Mouse (Mus musculus) lung, adult 2 months (tissue): Measurements from ENCODE around the gene Pex11b. TPM values are rescaled to one million over a fixed set of nuclear protein-coding genes. Genes with fewer than 3 reads are reported as not detected.

Source experiments
- DNase-seq: peaks from one replicate; pipeline ENCODE4 v3.0.0; 2022
- H3K4me1 ChIP-seq: fragments of 200-500 bp; 2 replicates; pipeline ENCODE4 v1.6.1; 2011; ENCODE audit warnings: low read length; ENCODE audit not compliant: control insufficient read depth, insufficient read depth
- H3K4me3 ChIP-seq: fragments of 200-500 bp; replicated peaks from 2 replicates; pipeline ENCODE3; 2011; ENCODE audit warnings: low read depth, mild to moderate bottlenecking, control low read depth, low read length; ENCODE audit errors: extremely low read depth
- CTCF ChIP-seq: fragments of 200-500 bp; IDR thresholded peaks from 2 replicates; pipeline ENCODE4 v1.5.1; 2011; ENCODE audit warnings: mild to moderate bottlenecking, low read length, control low read depth; ENCODE audit not compliant: insufficient read depth
- POLR2A ChIP-seq: fragments of 200-500 bp; IDR thresholded peaks from 2 replicates; pipeline ENCODE4 v1.6.1; 2011; ENCODE audit warnings: low read depth, mild to moderate bottlenecking, control low read depth, low read length, borderline replicate concordance; ENCODE audit errors: extremely low read depth
- WGBS: fragments of 180-500 bp; shearing (Covaris S2); methylation state at CpG from one replicate; pipeline ENCODE4 v1.1.7; 2018; 5-methylcytosine and 5-hydroxymethylcytosine counted together
- polyA plus RNA-seq: library from polyadenylated mRNA; depleted of rRNA; stranded (reverse); fragments of >200 nt; gene quantifications from 2 replicates; pipeline ENCODE4 v1.2.3, GENCODE M21; 2012

The Pex11b gene
- polyA plus RNA-seq, 1 experiment: 40.1 TPM

GRCm38 (mm10) chr3:96617941-96618340, 17.2 kb upstream of the Pex11b start:
- TF ChIP-seq POLR2A: no peak
- no peak for TF ChIP-seq CTCF
- no peak overlapping the region for H3K4me3 ChIP-seq
- DNase-seq: no peak
- H3K4me1 ChIP-seq: no peaks in the 10 kb centered on the region
- 77% methylated on average over 3 of the region's 3 CpGs for WGBS

GRCm38 (mm10) chr3:96623201-96623600, 12.0 kb upstream of the Pex11b start:
- H3K4me3 ChIP-seq: no peak overlapping the region
- no peak for DNase-seq
- TF ChIP-seq POLR2A: no peak
- no peak for TF ChIP-seq CTCF
- no peaks in the 10 kb centered on the region for H3K4me1 ChIP-seq
- 89% methylated on average over 4 of the region's 4 CpGs for WGBS

- Histone ChIP-seq H3K4me3 (peak within 1 kb of the TSS; percentile 75), H3K4me1 (peaks cover 7% of the 10 kb centered on the region)
- WGBS: under 1% methylated on average over 48 of the region's 48 CpGs
- DNase-seq: peak; percentile 96
- TF ChIP-seq CTCF (no peak), POLR2A (peak; percentile 98)
These were observed 5.2 kb upstream of the Pex11b start, which contains the start of gene Rbm8a for GRCm38 (mm10) chr3:96629729-96630600. Rbm8a (plus strand) TSS chr3:96629933.

- no peak for TF ChIP-seq CTCF
- no peak for TF ChIP-seq POLR2A
- Histone ChIP-seq H3K4me3 (no peak overlapping the region), H3K4me1 (peaks cover 12% of the 10 kb centered on the region)
- DNase-seq: no peak
These were observed 3.1 kb upstream of the Pex11b start for GRCm38 (mm10) chr3:96632058-96632457.

GRCm38 (mm10) chr3:96634015-96634414, 1.2 kb upstream of the Pex11b start:
- WGBS: 85% methylated on average over 1 of the region's 1 CpGs
- TF ChIP-seq CTCF (no peak), POLR2A (no peak)
- peaks cover 12% of the 10 kb centered on the region for H3K4me1 ChIP-seq
- no peak overlapping the region for H3K4me3 ChIP-seq
- DNase-seq: no peak

- no peak for DNase-seq
- no peak for TF ChIP-seq CTCF
- no peak for TF ChIP-seq POLR2A
- Histone ChIP-seq H3K4me1 (peaks cover 8% of the 10 kb centered on the region), H3K4me3 (peak overlapping the region; percentile 96)
- WGBS: 5% methylated on average over 15 of the region's 15 CpGs
These were observed 730 bp downstream of the Pex11b start for GRCm38 (mm10) chr3:96635906-96636305.

- no peak for DNase-seq
- WGBS: 61% methylated on average over 11 of the region's 11 CpGs
- TF ChIP-seq CTCF: no peak
- TF ChIP-seq POLR2A: no peak
- H3K4me1 ChIP-seq: peaks cover 8% of the 10 kb centered on the region
- H3K4me3 ChIP-seq: no peak overlapping the region
These were observed 1.3 kb downstream of the Pex11b start for GRCm38 (mm10) chr3:96636448-96636847.

- 80% methylated on average over 1 of the region's 1 CpGs for WGBS
- TF ChIP-seq POLR2A: no peak
- peak; percentile 63 for TF ChIP-seq CTCF
- no peak overlapping the region for H3K4me3 ChIP-seq
- peaks cover 8% of the 10 kb centered on the region for H3K4me1 ChIP-seq
- DNase-seq: peak; percentile 70
These were observed 4.0 kb downstream of the Pex11b start for GRCm38 (mm10) chr3:96639219-96639618.

GRCm38 (mm10) chr3:96645018-96645649, 10.0 kb downstream of the Pex11b start, which contains the start of gene Itga10:
Itga10 (plus strand) TSS chr3:96645584.
- H3K4me1 ChIP-seq: no peaks in the 10 kb centered on the region
- 65% methylated on average over 7 of the region's 7 CpGs for WGBS
- no peak within 1 kb of the TSS for H3K4me3 ChIP-seq
- peak; percentile 48 for TF ChIP-seq CTCF
- no peak for TF ChIP-seq POLR2A
- DNase-seq: no peak

GRCm38 (mm10) chr3:96647365-96647764, 12.2 kb downstream of the Pex11b start:
- 78% methylated on average over 3 of the region's 3 CpGs for WGBS
- DNase-seq: no peak
- Histone ChIP-seq H3K4me1 (no peaks in the 10 kb centered on the region), H3K4me3 (no peak overlapping the region)
- TF ChIP-seq POLR2A (no peak), CTCF (no peak)
